Mouse (Mus musculus): ENCODE data around the gene 2410131K14Rik.

2410131K14Rik gene

GRCm38 (mm10) chr5:118244606-118245443, at the start of gene 2410131K14Rik, which contains the start of gene Rnft2:
Gene 2410131K14Rik, plus strand, starts transcription at chr5:118245227.
Gene Rnft2, minus strand, starts transcription at chr5:118245116.
- DNase-seq (ENCODE audit: low read depth, low spot score): peak; percentile 99

GRCm38 (mm10) chr5:118197421-118197820, 47.6 kb upstream of the 2410131K14Rik start:
- no peak for DNase-seq (ENCODE audit: low read depth, low spot score)

DNA sequence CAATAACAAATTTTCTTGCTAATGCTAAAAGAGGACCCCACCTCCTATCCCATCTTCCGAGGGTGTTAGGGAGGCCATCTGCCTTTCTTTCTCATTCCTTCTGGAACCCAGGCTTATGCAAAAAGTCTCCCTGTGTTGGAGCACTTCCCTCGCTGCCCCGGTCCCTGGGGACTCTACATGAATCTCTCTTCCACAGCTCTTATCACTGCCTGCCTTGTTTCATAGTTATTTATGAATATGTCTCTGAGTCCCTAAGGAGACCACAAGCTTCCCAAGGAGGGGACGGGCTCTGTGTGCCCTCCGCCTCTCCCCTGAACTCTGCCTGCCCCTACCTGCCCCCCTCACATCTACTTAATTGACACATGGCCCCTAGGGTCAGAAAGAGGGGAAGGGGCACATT, 45.4 kb upstream of the 2410131K14Rik start:
- no peak for DNase-seq (ENCODE audit: low read depth, low spot score)

GRCm38 (mm10) chr5:118204675-118205440, 40.2 kb upstream of the 2410131K14Rik start:
- DNase-seq (ENCODE audit: low read depth, low spot score): peak; percentile 67

- no peak for DNase-seq (ENCODE audit: low read depth, low spot score)
These were observed 39.2 kb upstream of the 2410131K14Rik start for GRCm38 (mm10) chr5:118205852-118206251.

- no peak for DNase-seq (ENCODE audit: low read depth, low spot score)
These were observed 31.0 kb upstream of the 2410131K14Rik start for GRCm38 (mm10) chr5:118214012-118214411.

DNA sequence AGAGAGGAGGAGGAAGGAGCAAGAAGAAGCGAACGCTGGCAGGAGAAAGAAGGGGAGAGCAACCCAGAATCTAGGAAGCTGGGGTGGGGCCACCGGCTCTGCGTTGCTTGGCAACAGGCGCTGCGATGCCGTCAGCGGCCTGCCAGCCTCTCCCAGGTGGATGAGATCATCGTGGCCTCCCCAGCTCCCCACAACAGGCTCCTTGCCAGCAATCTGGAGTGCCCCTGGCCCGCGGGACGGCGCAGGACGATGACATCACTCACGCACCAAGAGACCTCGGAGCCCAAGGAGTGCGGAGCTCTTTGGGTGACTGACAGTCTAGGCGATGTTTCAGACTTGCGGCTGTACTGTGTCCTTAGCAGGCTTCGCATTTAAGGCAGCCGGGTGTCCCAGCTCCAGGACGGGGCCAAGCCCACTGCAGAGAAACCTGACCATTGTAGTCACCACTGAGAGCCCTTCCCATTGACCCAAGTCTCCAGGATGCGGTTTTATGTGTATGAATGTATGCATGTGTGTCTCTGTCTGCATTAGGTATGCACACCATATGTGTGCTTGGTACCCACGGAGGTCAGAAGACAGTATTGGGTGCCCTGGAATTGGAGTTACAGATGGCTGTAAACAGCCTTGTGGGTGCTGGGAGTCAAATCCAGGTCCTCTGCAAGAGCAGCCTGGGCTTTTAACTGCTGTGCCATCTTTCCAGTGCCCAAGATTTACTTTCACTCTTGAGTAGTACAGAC, 30.4 kb upstream of the 2410131K14Rik start:
- peak; percentile 62 for DNase-seq (ENCODE audit: low read depth, low spot score)

GRCm38 (mm10) chr5:118217410-118217809, 27.6 kb upstream of the 2410131K14Rik start:
- DNase-seq (ENCODE audit: low read depth, low spot score): no peak

DNA sequence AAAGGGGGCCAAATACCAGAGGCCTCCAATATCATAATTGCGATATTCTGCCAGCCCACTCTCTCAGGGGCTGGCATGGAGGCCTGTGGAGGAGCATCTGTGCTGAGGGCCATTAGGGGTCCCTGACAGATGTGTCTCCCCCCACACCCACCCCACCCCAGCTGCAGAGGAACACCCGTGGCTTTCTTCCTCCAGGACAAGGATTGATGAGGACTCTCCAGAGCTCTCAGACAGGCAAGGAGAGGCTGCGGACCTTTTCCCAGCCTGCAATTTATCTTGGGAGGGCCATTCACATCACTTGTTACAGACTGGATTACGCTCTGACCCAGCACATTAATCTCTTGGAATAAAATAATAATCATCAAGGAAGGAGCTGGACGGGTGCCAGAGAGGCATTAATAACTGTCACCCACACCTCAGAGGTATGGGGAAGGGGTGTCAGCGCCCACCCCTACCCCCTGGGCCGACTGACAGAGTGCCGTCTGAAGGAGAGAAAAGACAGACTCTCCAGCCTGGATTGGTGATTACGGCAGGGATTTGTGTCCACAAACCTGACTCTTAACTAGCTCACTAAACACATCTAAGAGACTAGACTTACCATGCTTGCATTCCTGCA, 21.8 kb upstream of the 2410131K14Rik start:
- DNase-seq (ENCODE audit: low read depth, low spot score): no peak

- DNase-seq (ENCODE audit: low read depth, low spot score): no peak
These were observed 14.9 kb upstream of the 2410131K14Rik start for GRCm38 (mm10) chr5:118230071-118230611.

DNA sequence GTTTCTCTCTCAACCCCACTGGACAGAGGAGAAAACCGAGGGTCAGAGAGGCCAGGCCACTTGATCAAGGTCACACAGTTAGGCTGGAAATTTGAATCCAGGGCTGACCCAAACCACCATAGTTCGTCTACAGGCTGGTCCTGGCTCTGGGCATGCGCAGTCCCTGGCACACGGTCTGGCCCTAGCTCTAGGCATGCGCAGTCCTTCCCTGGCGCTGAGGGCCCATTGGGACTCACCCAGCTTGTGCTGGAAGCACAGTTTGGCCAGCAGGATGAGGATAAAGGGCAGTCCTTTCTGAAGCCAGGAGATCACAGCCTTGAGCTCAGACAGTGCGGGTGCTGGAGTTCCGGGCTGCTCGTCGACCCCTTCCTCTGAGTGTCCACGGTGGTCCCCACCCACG, 8.1 kb upstream of the 2410131K14Rik start:
- no peak for DNase-seq (ENCODE audit: low read depth, low spot score)

GRCm38 (mm10) chr5:118239671-118240070, 5.4 kb upstream of the 2410131K14Rik start:
- DNase-seq (ENCODE audit: low read depth, low spot score): no peak

- no peak for DNase-seq (ENCODE audit: low read depth, low spot score)
These were observed 730 bp downstream of the 2410131K14Rik start for GRCm38 (mm10) chr5:118245606-118246308.

GRCm38 (mm10) chr5:118247378-118247777, 2.4 kb downstream of the 2410131K14Rik start:
- DNase-seq (ENCODE audit: low read depth, low spot score): peak; percentile 29

- no peak for DNase-seq (ENCODE audit: low read depth, low spot score)
These were observed 6.0 kb downstream of the 2410131K14Rik start for GRCm38 (mm10) chr5:118250987-118251386.

- no peak for DNase-seq (ENCODE audit: low read depth, low spot score)
These were observed 8.5 kb downstream of the 2410131K14Rik start for GRCm38 (mm10) chr5:118253551-118253950.

DNA sequence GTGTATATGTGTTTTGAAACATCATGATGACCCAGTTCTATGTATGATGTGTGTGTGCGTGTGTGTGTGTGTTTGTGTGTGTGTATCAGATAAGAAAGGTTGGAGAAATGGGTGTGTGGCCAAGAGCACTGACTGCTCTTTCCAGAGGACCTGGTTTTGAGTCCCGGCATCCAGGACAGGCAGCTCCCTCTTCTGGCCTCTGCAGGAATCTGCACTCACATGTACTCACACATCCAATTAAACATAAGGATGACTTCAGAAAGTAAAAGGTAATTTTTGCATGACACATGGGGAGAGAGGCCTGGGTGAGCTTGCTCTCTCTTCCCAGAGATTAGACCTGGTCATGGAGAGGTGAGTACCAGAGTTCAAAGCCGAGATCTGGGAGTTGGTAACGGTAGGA, 12.0 kb downstream of the 2410131K14Rik start:
- no peak for DNase-seq (ENCODE audit: low read depth, low spot score)

DNA sequence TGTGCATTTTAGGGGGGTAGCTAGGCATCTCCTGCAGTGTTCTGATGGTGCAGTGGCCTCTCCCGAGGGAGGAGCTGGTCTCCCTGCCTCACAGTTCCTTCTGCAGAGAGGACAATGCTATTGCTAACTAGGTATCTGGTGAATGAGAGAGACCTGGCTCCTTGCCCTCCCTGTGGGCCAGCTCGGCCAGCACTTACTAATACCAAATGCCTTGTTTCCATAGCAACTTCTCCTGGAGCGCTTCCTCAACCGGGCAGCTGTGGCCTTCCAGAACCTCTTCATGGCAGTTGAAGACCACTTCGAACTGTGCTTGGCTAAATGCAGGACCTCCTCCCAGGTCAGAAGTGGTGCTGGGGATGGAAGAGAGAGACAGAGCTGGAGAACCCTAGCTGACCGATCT, 14.1 kb downstream of the 2410131K14Rik start:
- peak; percentile 19 for DNase-seq (ENCODE audit: low read depth, low spot score)

DNA sequence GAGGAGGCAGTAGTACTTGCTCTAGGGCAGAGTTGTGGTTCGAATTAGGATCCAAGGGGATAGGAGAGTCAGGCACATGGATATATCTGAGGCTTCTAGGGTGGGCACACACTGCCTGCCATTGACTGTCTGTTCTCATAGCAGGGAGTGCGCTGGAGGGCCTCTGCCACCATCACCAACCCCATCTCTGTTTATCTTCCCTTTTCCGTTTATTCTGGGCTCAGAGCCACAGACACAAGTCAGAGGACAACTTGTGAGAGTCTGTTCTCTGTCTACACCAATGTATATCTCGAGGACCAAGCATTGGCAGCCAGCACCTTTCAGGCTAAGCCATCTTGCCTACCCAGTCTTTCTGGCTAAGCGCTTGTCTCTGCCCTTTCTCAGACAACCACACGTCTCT, 14.6 kb downstream of the 2410131K14Rik start:
- no peak for DNase-seq (ENCODE audit: low read depth, low spot score)

GRCm38 (mm10) chr5:118260055-118260454, 15.0 kb downstream of the 2410131K14Rik start:
- no peak for DNase-seq (ENCODE audit: low read depth, low spot score)

- DNase-seq (ENCODE audit: low read depth, low spot score): no peak
These were observed 15.6 kb downstream of the 2410131K14Rik start for GRCm38 (mm10) chr5:118260642-118261041.

All from 3T3-L1 (cell line).